19 mouse cellular contexts compared by ENCODE assay signal in genomic region chr9:41808791-41809190, GRCm38 (mm10).
DNase-seq lines count a peak whose midpoint lies in the region; ATAC-seq lines count a peak whose summit lies in the region.
"Had no signal": no experiment of that assay in that cellular context is flagged by ENCODE, and none has a peak within 500 bp of the region (broad histone marks: within the 10 kb centered on the region; RNA-seq: fewer than 3 reads in every experiment).

No protein-coding gene starts in this region.

- H3K36me3 ChIP-seq in hindbrain, embryonic 10.5 days: no peaks in the 10 kb centered on the region
- no peaks in the 10 kb centered on the region for H3K36me3 ChIP-seq in hindbrain, embryonic 14.5 days (replicated peaks; ENCODE audit: control insufficient read depth, insufficient read depth)
- H3K36me3 ChIP-seq in limb, embryonic 10.5 days: no peaks in the 10 kb centered on the region
- H3K36me3 ChIP-seq in heart, embryonic 10.5 days: no peaks in the 10 kb centered on the region
- H3K36me3 ChIP-seq: heart, embryonic 15.5 days; intestine, embryonic 15.5 days; liver, embryonic 15.5 days; neural tube, embryonic 12.5 days had no signal

- H3K27ac ChIP-seq in hindbrain, embryonic 10.5 days: peak overlapping the region; percentile 3; the same call in 1 of the 2 replicates
- no peak overlapping the region for H3K27ac ChIP-seq in hindbrain, embryonic 14.5 days
- peak overlapping the region; percentile 53; the same call in 1 of the 2 replicates for H3K27ac ChIP-seq in limb, embryonic 10.5 days
- H3K27ac ChIP-seq in heart, embryonic 10.5 days: no peak overlapping the region
- H3K27ac ChIP-seq: heart, embryonic 15.5 days; intestine, embryonic 15.5 days; liver, embryonic 15.5 days; neural tube, embryonic 12.5 days had no signal

- peaks cover 16% of the 10 kb centered on the region for H3K27me3 ChIP-seq in hindbrain, embryonic 10.5 days (ENCODE audit: insufficient read depth, poor library complexity, severe bottlenecking)
- H3K27me3 ChIP-seq in hindbrain, embryonic 14.5 days (ENCODE audit: control insufficient read depth, insufficient read depth, low read length): no peaks in the 10 kb centered on the region
- no peaks in the 10 kb centered on the region for H3K27me3 ChIP-seq in limb, embryonic 10.5 days (ENCODE audit: low read depth, poor library complexity, severe bottlenecking)
- H3K27me3 ChIP-seq in heart, embryonic 10.5 days (ENCODE audit: insufficient read depth, poor library complexity, severe bottlenecking): no peaks in the 10 kb centered on the region
- H3K27me3 ChIP-seq: heart, embryonic 15.5 days; intestine, embryonic 15.5 days; liver, embryonic 15.5 days; megakaryocyte, embryonic 14.5 days; neural tube, embryonic 12.5 days had no signal

- DNase-seq in hindbrain, embryonic 10.5 days (ENCODE audit: low spot score): peak; percentile 21
- DNase-seq in hindbrain, embryonic 14.5 days (ENCODE audit: low spot score): no peak
- peak; percentile 77 for DNase-seq in 3T3-L1 (ENCODE audit: low read depth, low spot score)
- peak; percentile 35 for DNase-seq in embryo, embryonic 10.5 days (ENCODE audit: low spot score)
- no peak for DNase-seq in limb, embryonic 10.5 days (ENCODE audit: low spot score)
- DNase-seq in heart, embryonic 10.5 days (ENCODE audit: low spot score): no peak
- no peak for DNase-seq in layer of hippocampus, postnatal 36 days
- DNase-seq in frontal cortex, postnatal 14 days (ENCODE audit: low spot score in 2 of 2): no peak
- DNase-seq: cerebellum, postnatal 14 days; kidney, postnatal 4 days; left cerebral cortex, postnatal 4 days; lung, postnatal 14 days; spleen, adult 18-20 months had no signal

- H3K4me3 ChIP-seq in hindbrain, embryonic 10.5 days: no peak overlapping the region
- no peak overlapping the region for H3K4me3 ChIP-seq in hindbrain, embryonic 14.5 days (replicated peaks; ENCODE audit: low read length)
- no peak overlapping the region for H3K4me3 ChIP-seq in limb, embryonic 10.5 days
- no peak overlapping the region for H3K4me3 ChIP-seq in heart, embryonic 10.5 days
- H3K4me3 ChIP-seq: heart, embryonic 15.5 days; intestine, embryonic 15.5 days; liver, embryonic 15.5 days; megakaryocyte, embryonic 14.5 days; neural tube, embryonic 12.5 days had no signal

- H3K9ac ChIP-seq in hindbrain, embryonic 14.5 days: no peak overlapping the region
- H3K9ac ChIP-seq: heart, embryonic 15.5 days; intestine, embryonic 15.5 days; liver, embryonic 15.5 days; neural tube, embryonic 12.5 days had no signal

- no peaks in the 10 kb centered on the region for H3K9me3 ChIP-seq in hindbrain, embryonic 10.5 days
- H3K9me3 ChIP-seq in hindbrain, embryonic 14.5 days (ENCODE audit: control insufficient read depth, low read length): no peaks in the 10 kb centered on the region
- H3K9me3 ChIP-seq in limb, embryonic 10.5 days (replicated peaks): no peaks in the 10 kb centered on the region
- no peaks in the 10 kb centered on the region for H3K9me3 ChIP-seq in heart, embryonic 10.5 days
- H3K9me3 ChIP-seq: heart, embryonic 15.5 days; intestine, embryonic 15.5 days; liver, embryonic 15.5 days; neural tube, embryonic 12.5 days had no signal

- no peak overlapping the region for H3K4me2 ChIP-seq in hindbrain, embryonic 14.5 days (replicated peaks)
- H3K4me2 ChIP-seq: heart, embryonic 15.5 days; intestine, embryonic 15.5 days; liver, embryonic 15.5 days; neural tube, embryonic 12.5 days had no signal

- WGBS in hindbrain, embryonic 10.5 days: 33% methylated on average over 3 of the region's 3 CpGs
- 48% methylated on average over 3 of the region's 3 CpGs for WGBS in hindbrain, embryonic 14.5 days
- 78% methylated on average over 3 of the region's 3 CpGs for WGBS in limb, embryonic 10.5 days
- 78% methylated on average over 3 of the region's 3 CpGs for WGBS in heart, embryonic 10.5 days

- ATAC-seq in hindbrain, embryonic 14.5 days (ENCODE audit: low FRiP score): no peak
- ATAC-seq: forebrain, embryonic 14.5 days; intestine, embryonic 15.5 days had no signal

- peaks cover 38% of the 10 kb centered on the region for H3K4me1 ChIP-seq in hindbrain, embryonic 10.5 days (replicated peaks)
- H3K4me1 ChIP-seq in hindbrain, embryonic 14.5 days (replicated peaks; ENCODE audit: control insufficient read depth, insufficient read depth, low read length): peaks cover 18% of the 10 kb centered on the region
- H3K4me1 ChIP-seq in limb, embryonic 10.5 days: peaks cover 40% of the 10 kb centered on the region
- peaks cover 20% of the 10 kb centered on the region for H3K4me1 ChIP-seq in heart, embryonic 10.5 days
- H3K4me1 ChIP-seq: liver, embryonic 15.5 days; megakaryocyte, embryonic 14.5 days had no signal

Comparison
In these comparisons a context has a peak if more than half of its experiments do, and no peak if none do; other contexts are left out.
1. DNase-seq: peak in hindbrain, embryonic 10.5 days (single experiment), 3T3-L1 (single experiment) and embryo, embryonic 10.5 days (single experiment); none in hindbrain, embryonic 14.5 days (single experiment), limb, embryonic 10.5 days (single experiment), heart, embryonic 10.5 days (single experiment), layer of hippocampus, postnatal 36 days (0 of 2) and frontal cortex, postnatal 14 days (0 of 2).
2. H3K27ac ChIP-seq: peak in hindbrain, embryonic 10.5 days (single experiment) and limb, embryonic 10.5 days (single experiment); none in hindbrain, embryonic 14.5 days (single experiment) and heart, embryonic 10.5 days (single experiment).